Mouse (Mus musculus): ENCODE results near the gene Ccr10. TPM values are rescaled to one million over a fixed set of nuclear protein-coding genes. Genes with fewer than 3 reads are reported as not detected.

The Ccr10 gene
- polyA plus RNA-seq, 1 experiment, result 0.05 TPM

GRCm38 (mm10) chr11:101180846-101181740, 5.8 kb upstream of the Ccr10 start:
- Histone ChIP-seq H3K36me3 (ENCODE audit: control insufficient read depth, insufficient read depth, low read length) (no peaks in the 10 kb centered on the region), H3K27me3 (ENCODE audit: control insufficient read depth, insufficient read depth, low read length) (no peaks in the 10 kb centered on the region), H3K4me3 (ENCODE audit: control insufficient read depth, low read depth, low read length) (no peak overlapping the region), H3K27ac (ENCODE audit: control insufficient read depth, insufficient read depth, low read depth, low read length) (no peak overlapping the region), H3K4me1 (ENCODE audit: control insufficient read depth, insufficient read depth, low read length) (peaks cover 7% of the 10 kb centered on the region)
- TF ChIP-seq CTCF (IDR thresholded peaks at IDR 0.05; ENCODE audit: control insufficient read depth, insufficient read depth, insufficient replicate concordance, low read depth, low read length) (peak; percentile 79; the same call in 1 of the 2 replicates), POLR2A (IDR thresholded peaks at IDR 0.05; ENCODE audit: control insufficient read depth, low read depth, low read length) (no peak)

GRCm38 (mm10) chr11:101180261-101180660, 5.0 kb upstream of the Ccr10 start:
- no peaks in the 10 kb centered on the region for H3K27me3 ChIP-seq (ENCODE audit: control insufficient read depth, insufficient read depth, low read length)
- no peak overlapping the region for H3K27ac ChIP-seq (ENCODE audit: control insufficient read depth, insufficient read depth, low read depth, low read length)
- no peak overlapping the region for H3K4me3 ChIP-seq (ENCODE audit: control insufficient read depth, low read depth, low read length)
- TF ChIP-seq POLR2A (IDR thresholded peaks at IDR 0.05; ENCODE audit: control insufficient read depth, low read depth, low read length) (no peak), CTCF (IDR thresholded peaks at IDR 0.05; ENCODE audit: control insufficient read depth, insufficient read depth, insufficient replicate concordance, low read depth, low read length) (no peak)
- H3K36me3 ChIP-seq (ENCODE audit: control insufficient read depth, insufficient read depth, low read length), result no peaks in the 10 kb centered on the region
- H3K4me1 ChIP-seq (ENCODE audit: control insufficient read depth, insufficient read depth, low read length), result peaks cover 11% of the 10 kb centered on the region

GRCm38 (mm10) chr11:101179306-101179705, 4.1 kb upstream of the Ccr10 start:
- peak overlapping the region; percentile 31 for H3K4me3 ChIP-seq (ENCODE audit: control insufficient read depth, low read depth, low read length)
- no peak for TF ChIP-seq CTCF (IDR thresholded peaks at IDR 0.05; ENCODE audit: control insufficient read depth, insufficient read depth, insufficient replicate concordance, low read depth, low read length)
- TF ChIP-seq POLR2A (IDR thresholded peaks at IDR 0.05; ENCODE audit: control insufficient read depth, low read depth, low read length), result no peak
- no peak overlapping the region for H3K27ac ChIP-seq (ENCODE audit: control insufficient read depth, insufficient read depth, low read depth, low read length)
- H3K36me3 ChIP-seq (ENCODE audit: control insufficient read depth, insufficient read depth, low read length), result no peaks in the 10 kb centered on the region
- peaks cover 12% of the 10 kb centered on the region for H3K4me1 ChIP-seq (ENCODE audit: control insufficient read depth, insufficient read depth, low read length)
- no peaks in the 10 kb centered on the region; the same call in 1 of the 2 replicates for H3K27me3 ChIP-seq (ENCODE audit: control insufficient read depth, insufficient read depth, low read length)

- Histone ChIP-seq H3K4me3 (ENCODE audit: control insufficient read depth, low read depth, low read length) (no peak overlapping the region), H3K36me3 (ENCODE audit: control insufficient read depth, insufficient read depth, low read length) (no peaks in the 10 kb centered on the region), H3K4me1 (ENCODE audit: control insufficient read depth, insufficient read depth, low read length) (peaks cover 14% of the 10 kb centered on the region), H3K27ac (ENCODE audit: control insufficient read depth, insufficient read depth, low read depth, low read length) (no peak overlapping the region), H3K27me3 (ENCODE audit: control insufficient read depth, insufficient read depth, low read length) (no peaks in the 10 kb centered on the region; the same call in 1 of the 2 replicates)
- no peak for TF ChIP-seq CTCF (IDR thresholded peaks at IDR 0.05; ENCODE audit: control insufficient read depth, insufficient read depth, insufficient replicate concordance, low read depth, low read length)
- no peak for TF ChIP-seq POLR2A (IDR thresholded peaks at IDR 0.05; ENCODE audit: control insufficient read depth, low read depth, low read length)
These were observed 3.1 kb upstream of the Ccr10 start for GRCm38 (mm10) chr11:101178061-101179058.

- peak; percentile 26; the same call in 1 of the 2 replicates for TF ChIP-seq CTCF (IDR thresholded peaks at IDR 0.05; ENCODE audit: control insufficient read depth, insufficient read depth, insufficient replicate concordance, low read depth, low read length)
- no peak for TF ChIP-seq POLR2A (IDR thresholded peaks at IDR 0.05; ENCODE audit: control insufficient read depth, low read depth, low read length)
- H3K27ac ChIP-seq (ENCODE audit: control insufficient read depth, insufficient read depth, low read depth, low read length), result no peak overlapping the region
- H3K36me3 ChIP-seq (ENCODE audit: control insufficient read depth, insufficient read depth, low read length), result no peaks in the 10 kb centered on the region
- peaks cover under 1% of the 10 kb centered on the region; the same call in 1 of the 2 replicates for H3K27me3 ChIP-seq (ENCODE audit: control insufficient read depth, insufficient read depth, low read length)
- H3K4me3 ChIP-seq (ENCODE audit: control insufficient read depth, low read depth, low read length), result no peak overlapping the region
- peaks cover 19% of the 10 kb centered on the region for H3K4me1 ChIP-seq (ENCODE audit: control insufficient read depth, insufficient read depth, low read length)
These were observed 1.9 kb upstream of the Ccr10 start for GRCm38 (mm10) chr11:101176933-101177773.

GRCm38 (mm10) chr11:101176117-101176691, 961 bp upstream of the Ccr10 start:
- no peak for TF ChIP-seq CTCF (IDR thresholded peaks at IDR 0.05; ENCODE audit: control insufficient read depth, insufficient read depth, insufficient replicate concordance, low read depth, low read length)
- no peak for TF ChIP-seq POLR2A (IDR thresholded peaks at IDR 0.05; ENCODE audit: control insufficient read depth, low read depth, low read length)
- Histone ChIP-seq H3K27ac (ENCODE audit: control insufficient read depth, insufficient read depth, low read depth, low read length) (no peak overlapping the region), H3K4me1 (ENCODE audit: control insufficient read depth, insufficient read depth, low read length) (peaks cover 21% of the 10 kb centered on the region), H3K4me3 (ENCODE audit: control insufficient read depth, low read depth, low read length) (no peak overlapping the region), H3K27me3 (ENCODE audit: control insufficient read depth, insufficient read depth, low read length) (peaks cover 2% of the 10 kb centered on the region; the same call in 1 of the 2 replicates), H3K36me3 (ENCODE audit: control insufficient read depth, insufficient read depth, low read length) (no peaks in the 10 kb centered on the region)

Data from testis, adult 2 months (tissue).